Mouse (Mus musculus): ENCODE measurements around the gene Sept5. TPM values are rescaled to one million over a fixed set of nuclear protein-coding genes. Genes with fewer than 3 reads are reported as not detected.

Sept5 gene
- polyA plus RNA-seq, 1 experiment, result 74.2 TPM

- Histone ChIP-seq H3ac (ENCODE audit: control insufficient read depth, insufficient read length, low read depth) (no peak overlapping the region), H3K36me3 (ENCODE audit: control insufficient read depth, insufficient read depth) (no peaks in the 10 kb centered on the region), H3K79me2 (ENCODE audit: control insufficient read depth, insufficient read depth) (no peaks in the 10 kb centered on the region), H3K79me3 (ENCODE audit: low read depth) (no peaks in the 10 kb centered on the region), H3K27me3 (ENCODE audit: control insufficient read depth, insufficient read depth, insufficient read length) (no peaks in the 10 kb centered on the region), H3K4me3 (ENCODE audit: insufficient read depth, poor library complexity, severe bottlenecking) (no peak overlapping the region)
- TF ChIP-seq MYOG (IDR thresholded peaks at IDR 0.05; ENCODE audit: control insufficient read depth, extremely low read depth, insufficient read length), result no peak
- no peak for TF ChIP-seq CEBPB (IDR thresholded peaks at IDR 0.05; ENCODE audit: low read depth)
Observed at GRCm38 (mm10) chr16:18605705-18606104, 24.0 kb downstream of the Sept5 start.

DNA sequence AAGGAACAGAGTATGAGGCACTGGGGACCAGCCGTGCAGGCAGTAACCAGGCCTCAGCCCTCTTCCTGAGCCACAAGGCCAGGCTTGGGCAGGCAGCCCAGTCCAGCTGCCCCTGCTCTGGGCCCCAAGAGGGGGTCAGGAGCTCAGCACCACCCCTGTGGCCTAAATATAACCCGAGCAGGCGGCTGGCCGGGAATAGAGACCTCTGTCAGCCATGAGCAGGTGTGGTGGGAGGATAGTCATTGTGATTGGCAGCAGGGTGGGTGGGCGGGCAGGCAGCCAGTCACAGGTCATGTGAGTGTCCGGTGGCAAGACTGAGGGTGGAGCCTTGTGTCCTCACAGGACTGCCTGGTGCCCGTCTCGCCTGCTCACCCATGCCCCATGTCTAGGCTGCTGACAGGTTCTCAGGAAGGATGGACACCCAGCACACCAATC is 25.5 kb downstream of the Sept5 start:
- no peaks in the 10 kb centered on the region for H3K79me2 ChIP-seq (ENCODE audit: control insufficient read depth, insufficient read depth)
- TF ChIP-seq MYOD1 (IDR thresholded peaks at IDR 0.05; ENCODE audit: control insufficient read depth, insufficient read length, low read depth) (no peak), USF1 (IDR thresholded peaks at IDR 0.05; ENCODE audit: low read depth) (no peak), MAX (IDR thresholded peaks at IDR 0.05) (no peak), CTCF (IDR thresholded peaks at IDR 0.05; ENCODE audit: control insufficient read depth, insufficient read depth, insufficient read length) (no peak), FOSL1 (IDR thresholded peaks at IDR 0.05; ENCODE audit: insufficient read depth, low read length, poor library complexity, severe bottlenecking) (no peak), MYOG (IDR thresholded peaks at IDR 0.05; ENCODE audit: control insufficient read depth, extremely low read depth, insufficient read length) (no peak), CEBPB (IDR thresholded peaks at IDR 0.05; ENCODE audit: low read depth) (no peak)
- H3K4me3 ChIP-seq (ENCODE audit: insufficient read depth, poor library complexity, severe bottlenecking), result no peak overlapping the region
- no peak overlapping the region for H3ac ChIP-seq (ENCODE audit: control insufficient read depth, insufficient read length, low read depth)
- no peaks in the 10 kb centered on the region for H3K27me3 ChIP-seq (ENCODE audit: control insufficient read depth, insufficient read depth, insufficient read length)
- H3K36me3 ChIP-seq (ENCODE audit: control insufficient read depth, insufficient read depth), result no peaks in the 10 kb centered on the region
- no peaks in the 10 kb centered on the region for H3K79me3 ChIP-seq (ENCODE audit: low read depth)

DNA sequence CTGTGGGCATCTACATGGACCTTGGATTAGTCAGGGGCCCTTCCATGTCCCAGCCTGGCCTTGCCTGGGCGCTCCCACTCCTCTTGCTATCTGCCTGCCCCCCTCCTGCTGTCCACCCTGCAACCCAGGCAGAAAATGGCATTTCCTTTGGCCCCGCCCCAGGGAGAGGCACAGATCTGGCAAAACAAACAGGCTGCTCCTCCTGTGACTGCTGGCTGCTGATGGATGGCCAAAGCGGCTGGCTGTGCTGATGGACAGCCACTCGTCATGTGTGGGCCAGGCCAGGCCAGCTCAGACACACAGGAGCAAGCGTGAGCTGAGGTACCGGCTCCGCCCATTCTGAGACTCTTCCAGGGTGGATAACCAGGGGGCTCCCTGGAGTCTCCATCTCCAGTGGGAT is 28.3 kb downstream of the Sept5 start:
- H3K79me3 ChIP-seq (ENCODE audit: low read depth), result no peaks in the 10 kb centered on the region
- no peaks in the 10 kb centered on the region for H3K27me3 ChIP-seq (ENCODE audit: control insufficient read depth, insufficient read depth, insufficient read length)
- TF ChIP-seq MYOD1 (IDR thresholded peaks at IDR 0.05; ENCODE audit: control insufficient read depth, insufficient read length, low read depth) (no peak), MYOG (IDR thresholded peaks at IDR 0.05; ENCODE audit: control insufficient read depth, extremely low read depth, insufficient read length) (no peak)
- no peak overlapping the region for H3ac ChIP-seq (ENCODE audit: control insufficient read depth, insufficient read length, low read depth)
- H3K36me3 ChIP-seq (ENCODE audit: control insufficient read depth, insufficient read depth), result no peaks in the 10 kb centered on the region
- no peak overlapping the region for H3K4me3 ChIP-seq (ENCODE audit: insufficient read depth, poor library complexity, severe bottlenecking)
- no peaks in the 10 kb centered on the region for H3K79me2 ChIP-seq (ENCODE audit: control insufficient read depth, insufficient read depth)

- Histone ChIP-seq H3K79me3 (ENCODE audit: low read depth) (no peaks in the 10 kb centered on the region), H3K36me3 (ENCODE audit: control insufficient read depth, insufficient read depth) (no peaks in the 10 kb centered on the region), H3K4me3 (ENCODE audit: insufficient read depth, poor library complexity, severe bottlenecking) (no peak overlapping the region), H3K27me3 (ENCODE audit: control insufficient read depth, insufficient read depth, insufficient read length) (no peaks in the 10 kb centered on the region), H3ac (ENCODE audit: control insufficient read depth, insufficient read length, low read depth) (no peak overlapping the region), H3K79me2 (ENCODE audit: control insufficient read depth, insufficient read depth) (no peaks in the 10 kb centered on the region)
- TF ChIP-seq USF1 (IDR thresholded peaks at IDR 0.05; ENCODE audit: low read depth), result no peak
- TF ChIP-seq FOSL1 (IDR thresholded peaks at IDR 0.05; ENCODE audit: insufficient read depth, low read length, poor library complexity, severe bottlenecking), result no peak
- no peak for TF ChIP-seq CTCF (IDR thresholded peaks at IDR 0.05; ENCODE audit: control insufficient read depth, insufficient read depth, insufficient read length)
- no peak for TF ChIP-seq MYOD1 (IDR thresholded peaks at IDR 0.05; ENCODE audit: control insufficient read depth, insufficient read length, low read depth)
- no peak for TF ChIP-seq MAX (IDR thresholded peaks at IDR 0.05)
- no peak for TF ChIP-seq MYOG (IDR thresholded peaks at IDR 0.05; ENCODE audit: control insufficient read depth, extremely low read depth, insufficient read length)
- no peak for TF ChIP-seq CEBPB (IDR thresholded peaks at IDR 0.05; ENCODE audit: low read depth)
Observed at GRCm38 (mm10) chr16:18598006-18598405, 31.7 kb downstream of the Sept5 start.

DNA sequence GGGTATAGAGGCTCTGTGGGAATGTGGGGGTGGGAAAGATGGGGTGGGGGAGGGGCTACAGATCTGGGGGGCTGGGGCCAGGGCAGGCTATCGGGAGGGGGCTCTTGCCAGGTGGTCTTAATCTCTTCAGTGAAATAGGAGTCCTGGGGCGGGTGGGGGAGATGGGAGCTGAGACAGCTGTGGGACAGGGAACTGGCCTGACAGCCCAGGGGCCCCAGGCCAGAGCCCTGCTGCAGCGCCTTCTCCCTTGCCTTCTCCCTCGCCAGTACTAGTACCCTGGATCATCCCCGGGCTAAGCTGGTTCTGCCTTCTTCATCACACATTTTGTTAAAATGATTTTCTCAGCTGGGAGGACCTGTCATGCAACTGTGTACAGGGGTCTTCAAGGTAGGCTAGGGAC is 33.5 kb downstream of the Sept5 start:
- Histone ChIP-seq H3ac (ENCODE audit: control insufficient read depth, insufficient read length, low read depth) (no peak overlapping the region), H3K4me3 (ENCODE audit: insufficient read depth, poor library complexity, severe bottlenecking) (no peak overlapping the region), H3K27me3 (ENCODE audit: control insufficient read depth, insufficient read depth, insufficient read length) (no peaks in the 10 kb centered on the region), H3K79me3 (ENCODE audit: low read depth) (no peaks in the 10 kb centered on the region), H3K36me3 (ENCODE audit: control insufficient read depth, insufficient read depth) (no peaks in the 10 kb centered on the region), H3K79me2 (ENCODE audit: control insufficient read depth, insufficient read depth) (no peaks in the 10 kb centered on the region)
- TF ChIP-seq MAX (IDR thresholded peaks at IDR 0.05), result no peak
- TF ChIP-seq CTCF (IDR thresholded peaks at IDR 0.05; ENCODE audit: control insufficient read depth, insufficient read depth, insufficient read length), result no peak
- TF ChIP-seq FOSL1 (IDR thresholded peaks at IDR 0.05; ENCODE audit: insufficient read depth, low read length, poor library complexity, severe bottlenecking), result no peak
- no peak for TF ChIP-seq USF1 (IDR thresholded peaks at IDR 0.05; ENCODE audit: low read depth)

DNA sequence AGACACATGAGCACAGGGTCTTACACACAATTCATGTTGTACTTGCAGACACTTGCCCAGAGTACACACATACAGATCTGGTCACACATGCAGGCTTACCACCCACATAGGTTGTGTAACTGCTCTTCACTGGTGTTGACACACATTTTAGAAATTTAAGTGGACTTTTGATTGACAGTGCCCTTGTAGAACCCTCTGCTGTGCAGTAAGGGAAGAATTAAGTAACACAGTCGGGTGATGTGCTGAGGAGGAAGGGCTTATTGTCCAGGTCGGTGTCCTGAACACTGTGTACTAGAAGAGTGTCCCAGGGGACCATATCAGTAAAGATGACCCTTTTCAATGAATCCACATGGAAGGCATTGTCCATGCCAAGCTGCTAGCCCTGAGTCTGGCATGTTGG is 35.8 kb downstream of the Sept5 start:
- no peak overlapping the region for H3ac ChIP-seq (ENCODE audit: control insufficient read depth, insufficient read length, low read depth)

More for the DNA sequence above, 35.8 kb downstream of the Sept5 start:
- Histone ChIP-seq H3K36me3 (ENCODE audit: control insufficient read depth, insufficient read depth) (no peaks in the 10 kb centered on the region), H3K79me2 (ENCODE audit: control insufficient read depth, insufficient read depth) (no peaks in the 10 kb centered on the region), H3K27me3 (ENCODE audit: control insufficient read depth, insufficient read depth, insufficient read length) (no peaks in the 10 kb centered on the region), H3K4me3 (ENCODE audit: insufficient read depth, poor library complexity, severe bottlenecking) (no peak overlapping the region), H3K79me3 (ENCODE audit: low read depth) (no peaks in the 10 kb centered on the region)
- TF ChIP-seq CEBPB (IDR thresholded peaks at IDR 0.05; ENCODE audit: low read depth) (no peak), FOSL1 (IDR thresholded peaks at IDR 0.05; ENCODE audit: insufficient read depth, low read length, poor library complexity, severe bottlenecking) (no peak), MAX (IDR thresholded peaks at IDR 0.05) (no peak), MYOG (IDR thresholded peaks at IDR 0.05; ENCODE audit: control insufficient read depth, extremely low read depth, insufficient read length) (no peak), MYOD1 (IDR thresholded peaks at IDR 0.05; ENCODE audit: control insufficient read depth, insufficient read length, low read depth) (no peak), USF1 (IDR thresholded peaks at IDR 0.05; ENCODE audit: low read depth) (no peak), CTCF (IDR thresholded peaks at IDR 0.05; ENCODE audit: control insufficient read depth, insufficient read depth, insufficient read length) (no peak)
